Mouse (Mus musculus) cerebellum, adult 2 months (tissue): ENCODE data around the gene Rap1gds1. TPM values are rescaled to one million over a fixed set of nuclear protein-coding genes. Genes with fewer than 3 reads are reported as not detected.

Experiments used
- DNase-seq, 2 experiments: peaks; one replicate each; pipeline ENCODE4 v3.0.0; 2021
- H3K27ac ChIP-seq: fragments of 200-500 bp; 2 replicates; pipeline ENCODE4 v1.5.1; 2012; ENCODE audit warnings: low read length, control low read depth, inconsistent platforms; ENCODE audit not compliant: insufficient read depth
- H3K27me3 ChIP-seq: fragments of 200-500 bp; 2 replicates; pipeline ENCODE4 v1.6.1; 2012; ENCODE audit warnings: inconsistent platforms, mild to moderate bottlenecking, low read length, moderate library complexity; ENCODE audit not compliant: control insufficient read depth, insufficient read depth
- H3K4me1 ChIP-seq: fragments of 200-500 bp; 2 replicates; pipeline ENCODE4 v1.6.1; 2011; ENCODE audit warnings: low read length; ENCODE audit not compliant: control insufficient read depth, insufficient read depth
- H3K4me3 ChIP-seq: fragments of 200-500 bp; replicated peaks from 2 replicates; pipeline ENCODE3; 2011; ENCODE audit warnings: mild to moderate bottlenecking, low read depth, low read length, control low read depth; ENCODE audit not compliant: insufficient read depth
- CTCF ChIP-seq: fragments of 200-500 bp; IDR thresholded peaks from 2 replicates; pipeline ENCODE4 v1.5.1; 2011; ENCODE audit warnings: low read depth, mild to moderate bottlenecking, control low read depth, low read length, moderate library complexity, borderline replicate concordance; ENCODE audit not compliant: insufficient read depth
- POLR2A ChIP-seq: fragments of 200-500 bp; IDR thresholded peaks from 2 replicates; pipeline ENCODE4 v1.6.1; 2011; ENCODE audit warnings: low read length, control low read depth, borderline replicate concordance; ENCODE audit not compliant: insufficient read depth
- WGBS: fragments of 180-500 bp; shearing (Covaris S2); methylation state at CpG from one replicate; pipeline ENCODE4 v1.1.7; 2018; 5-methylcytosine and 5-hydroxymethylcytosine counted together
- polyA plus RNA-seq: library from polyadenylated mRNA; depleted of rRNA; stranded (reverse); fragments of >200 nt; gene quantifications from 2 replicates; pipeline ENCODE4 v1.2.3, GENCODE M21; 2012

The Rap1gds1 gene
- polyA plus RNA-seq, 1 experiment, result 206 TPM

GRCm38 (mm10) chr3:139005669-139006068, 69.3 kb downstream of the Rap1gds1 start:
- Histone ChIP-seq H3K27ac (no peak overlapping the region), H3K4me3 (no peak overlapping the region), H3K4me1 (no peaks in the 10 kb centered on the region; the same call in none of the 2 replicates), H3K27me3 (no peaks in the 10 kb centered on the region)
- DNase-seq, result no peak
- TF ChIP-seq CTCF, result no peak
- no peak for TF ChIP-seq POLR2A

- no peaks in the 10 kb centered on the region for H3K27me3 ChIP-seq
- no peak overlapping the region for H3K27ac ChIP-seq
- no peak for DNase-seq
- WGBS, result 79% methylated on average over 6 of the region's 6 CpGs
- H3K4me3 ChIP-seq, result no peak overlapping the region
- TF ChIP-seq POLR2A (no peak), CTCF (no peak)
- no peaks in the 10 kb centered on the region; the same call in none of the 2 replicates for H3K4me1 ChIP-seq
Measured at GRCm38 (mm10) chr3:139002774-139003173, 72.2 kb downstream of the Rap1gds1 start.

DNA sequence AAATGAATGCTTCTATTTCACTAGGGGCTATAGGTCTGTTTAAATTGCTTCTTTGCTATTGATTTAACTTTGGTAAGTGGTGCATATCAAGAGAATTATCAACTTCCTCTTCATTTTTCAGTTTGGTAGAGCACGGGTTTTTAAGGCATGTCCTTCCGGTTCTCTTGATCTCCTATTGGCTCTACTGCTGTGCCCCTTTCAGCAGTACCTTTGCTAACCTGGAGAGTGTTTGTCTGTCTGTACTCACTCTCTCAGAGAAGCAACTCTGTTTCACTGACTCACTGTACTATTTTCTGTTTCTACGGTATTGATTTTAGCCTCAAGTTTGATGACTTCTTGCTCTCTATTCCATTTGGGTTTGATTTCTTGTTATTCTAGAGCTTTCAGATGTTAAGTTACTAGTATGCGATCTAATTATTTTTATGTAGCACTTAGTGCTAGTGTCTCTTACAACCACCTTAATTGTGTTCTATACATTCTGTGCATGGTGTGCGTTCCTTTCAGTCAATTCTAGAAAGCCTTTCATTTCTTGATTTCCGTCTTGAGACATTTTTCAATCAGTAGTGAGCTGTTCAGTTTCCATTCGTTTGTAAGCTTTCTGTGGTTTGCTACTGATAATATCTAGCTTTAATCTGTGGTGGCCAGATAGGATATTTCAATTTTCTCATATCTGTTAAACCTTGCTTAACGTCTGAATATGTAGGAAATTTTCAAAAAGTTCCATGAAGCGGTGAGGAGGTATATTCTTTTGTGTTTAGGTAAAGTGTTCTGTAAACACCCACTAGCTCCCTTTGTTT, 74.7 kb downstream of the Rap1gds1 start:
- 95% methylated on average over 9 of the region's 9 CpGs for WGBS
- Histone ChIP-seq H3K4me1 (no peaks in the 10 kb centered on the region), H3K27me3 (no peaks in the 10 kb centered on the region), H3K27ac (no peak overlapping the region), H3K4me3 (no peak overlapping the region)
- DNase-seq, result no peak
- no peak for TF ChIP-seq CTCF
- TF ChIP-seq POLR2A, result no peak

- Histone ChIP-seq H3K27me3 (no peaks in the 10 kb centered on the region), H3K27ac (no peak overlapping the region; the same call in 1 of the 2 replicates), H3K4me3 (no peak overlapping the region), H3K4me1 (peaks cover 8% of the 10 kb centered on the region)
- 17% methylated on average over 5 of the region's 5 CpGs for WGBS
- peak in 1 of 2 experiments; percentile 40 for DNase-seq
- no peak for TF ChIP-seq POLR2A
- no peak for TF ChIP-seq CTCF
Measured at GRCm38 (mm10) chr3:138993473-138993872, 81.5 kb downstream of the Rap1gds1 start.

- no peak for DNase-seq
- H3K4me3 ChIP-seq, result no peak overlapping the region
- H3K27me3 ChIP-seq, result no peaks in the 10 kb centered on the region
- no peak overlapping the region for H3K27ac ChIP-seq
- TF ChIP-seq POLR2A, result no peak
- no peak for TF ChIP-seq CTCF
- WGBS, result 89% methylated on average over 1 of the region's 1 CpGs
- H3K4me1 ChIP-seq, result peaks cover 13% of the 10 kb centered on the region
Measured at GRCm38 (mm10) chr3:138991367-138991766, 83.6 kb downstream of the Rap1gds1 start.

- peaks cover 13% of the 10 kb centered on the region for H3K4me1 ChIP-seq
- WGBS, result 85% methylated on average over 7 of the region's 7 CpGs
- TF ChIP-seq CTCF (no peak), POLR2A (no peak)
- DNase-seq, result no peak
- H3K27ac ChIP-seq, result no peak overlapping the region
- no peak overlapping the region for H3K4me3 ChIP-seq
- no peaks in the 10 kb centered on the region for H3K27me3 ChIP-seq
Measured at GRCm38 (mm10) chr3:138989141-138989540, 85.9 kb downstream of the Rap1gds1 start.

GRCm38 (mm10) chr3:138988004-138988403, 87.0 kb downstream of the Rap1gds1 start:
- TF ChIP-seq CTCF (no peak), POLR2A (no peak)
- DNase-seq, result peak; percentile 69 to 81

GRCm38 (mm10) chr3:138982249-138982648, 92.8 kb downstream of the Rap1gds1 start:
- DNase-seq, result no peak
- TF ChIP-seq POLR2A (no peak), CTCF (no peak)
- Histone ChIP-seq H3K4me3 (no peak overlapping the region), H3K4me1 (no peaks in the 10 kb centered on the region), H3K27me3 (no peaks in the 10 kb centered on the region), H3K27ac (no peak overlapping the region)
- 93% methylated on average over 6 of the region's 6 CpGs for whole genome bisulfite sequencing

More at GRCm38 (mm10) chr3:138988004-138988403, 87.0 kb downstream of the Rap1gds1 start:
- Histone ChIP-seq H3K4me1 (peaks cover 11% of the 10 kb centered on the region), H3K4me3 (no peak overlapping the region), H3K27ac (no peak overlapping the region), H3K27me3 (no peaks in the 10 kb centered on the region)
- 17% methylated on average over 5 of the region's 5 CpGs for WGBS
